Mouse (Mus musculus): Measurements from ENCODE around the gene Prpf6.

GRCm38 (mm10) chr2:181658930-181659555 is 67.4 kb downstream of the Prpf6 start:
- TF ChIP-seq POLR2A (IDR thresholded peaks at IDR 0.05; ENCODE audit: low read depth, low read length) (no peak), CTCF (IDR thresholded peaks at IDR 0.05; ENCODE audit: extremely low read depth, insufficient read length, insufficient replicate concordance, low read depth, low read length) (peak; percentile 65)

Measured in small intestine, adult 2 months (tissue).